Mouse (Mus musculus): ENCODE measurements around the gene Cdkal1. TPM values are rescaled to one million over a fixed set of nuclear protein-coding genes. Genes with fewer than 3 reads are reported as not detected.

Cdkal1 gene
- polyA plus RNA-seq, 3 experiments from 2014 or later: 29.6 to 54.2 (median 51.8) TPM

DNA sequence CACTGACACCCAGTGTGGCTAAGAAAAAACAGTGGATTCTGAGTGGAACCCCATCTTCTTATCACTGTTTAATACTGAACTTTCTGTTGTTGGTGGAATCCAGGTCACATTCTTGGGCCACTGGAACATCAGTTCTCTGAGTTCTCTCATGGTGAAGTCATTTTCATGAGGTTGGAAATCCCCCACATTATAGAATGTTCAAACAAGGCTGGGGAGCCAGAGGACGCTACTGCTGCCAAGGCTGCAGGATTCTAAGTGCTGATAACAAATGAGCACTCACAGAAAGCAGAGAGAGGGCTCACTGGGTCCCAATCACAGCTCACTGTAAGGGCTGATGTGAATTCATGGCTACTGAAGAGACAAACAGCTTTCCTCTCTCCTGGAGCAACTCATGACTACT is 280.7 kb downstream of the Cdkal1 start:
- no peak for ATAC-seq

DNA sequence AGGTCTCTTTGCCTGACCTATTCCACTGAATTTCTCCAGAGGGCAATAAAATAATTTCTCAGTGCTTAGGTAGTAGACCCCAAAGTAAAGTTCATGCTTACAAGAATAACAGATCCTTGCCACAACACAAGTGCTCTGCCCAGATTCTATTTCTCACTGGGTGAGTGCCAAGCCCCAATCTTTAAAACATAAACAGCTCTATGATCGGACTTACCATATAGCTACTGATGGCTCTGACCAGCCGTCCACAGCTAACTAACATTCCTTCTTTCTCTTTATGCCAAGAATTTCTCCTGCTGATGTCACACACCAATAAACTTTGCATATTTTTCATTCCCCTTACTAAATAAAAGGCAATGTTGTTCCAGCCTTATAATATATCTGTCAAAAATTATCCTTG is 283.0 kb downstream of the Cdkal1 start:
- ATAC-seq: no peak

DNA sequence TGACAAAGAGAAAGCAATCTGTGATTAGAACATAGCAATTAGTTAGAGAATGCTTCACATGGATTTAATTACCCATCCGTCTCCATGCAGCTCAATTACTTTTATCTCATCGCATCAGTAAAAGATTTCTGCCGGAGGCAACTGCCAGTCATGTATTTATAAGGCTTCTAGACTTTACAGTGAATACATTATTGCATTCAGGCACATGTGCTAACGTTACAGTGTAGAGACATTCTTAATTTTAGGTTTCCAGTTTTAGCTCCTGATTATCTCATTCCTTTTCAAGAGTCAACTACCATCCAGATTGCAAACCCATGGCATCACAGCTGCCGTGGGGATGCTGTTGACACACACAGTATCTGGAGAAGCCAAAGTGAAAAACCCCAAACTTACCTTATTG is 289.8 kb downstream of the Cdkal1 start:
- ATAC-seq: no peak

DNA sequence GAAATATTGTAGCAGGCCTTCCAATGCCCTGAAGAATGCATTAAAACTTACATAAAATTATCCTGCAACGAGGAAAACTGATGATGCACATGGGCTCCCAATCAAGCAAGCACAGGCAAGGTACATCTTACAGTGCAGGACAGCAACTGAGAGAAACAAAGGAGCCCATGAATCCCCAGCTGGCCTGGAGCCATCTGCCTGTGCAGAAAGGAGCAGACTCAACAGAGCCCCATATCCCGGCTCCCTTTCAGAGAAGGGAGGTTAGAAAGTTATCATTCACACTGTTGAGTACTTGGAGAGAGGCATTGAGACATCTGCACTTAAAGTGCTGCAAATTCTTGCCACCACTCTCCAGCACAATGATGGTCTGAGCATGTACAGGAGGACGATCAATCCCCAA is 296.3 kb downstream of the Cdkal1 start:
- ATAC-seq: no peak

DNA sequence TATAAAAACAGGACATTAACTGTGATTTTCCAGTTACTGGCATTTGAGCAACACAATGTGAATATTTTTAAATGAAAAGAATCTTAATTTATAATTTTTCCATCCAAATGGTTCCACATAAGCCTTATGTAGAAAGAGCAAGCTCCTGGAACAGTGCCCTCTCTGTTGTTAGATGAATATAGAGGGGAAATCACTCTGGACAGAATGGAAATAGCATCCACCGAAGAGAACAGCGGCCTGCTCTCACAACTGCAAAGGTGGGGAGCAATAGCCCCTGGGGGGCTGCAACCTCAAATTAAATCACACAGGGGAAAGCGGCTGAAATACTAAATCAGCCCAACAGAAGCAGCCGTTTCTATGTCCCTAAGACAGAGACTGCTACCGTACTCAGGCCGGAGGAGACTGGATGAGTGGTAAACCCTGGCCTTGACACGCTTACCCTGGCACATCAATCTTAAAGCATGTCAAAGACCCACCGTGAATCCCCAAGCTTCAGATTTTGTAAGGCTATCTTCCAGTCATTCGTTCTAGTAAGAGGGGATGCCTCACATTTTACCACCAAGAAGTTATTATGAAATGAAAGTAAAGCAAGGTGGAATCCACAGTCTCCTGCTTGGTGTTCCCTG is 300.2 kb downstream of the Cdkal1 start:
- ATAC-seq: no peak

DNA sequence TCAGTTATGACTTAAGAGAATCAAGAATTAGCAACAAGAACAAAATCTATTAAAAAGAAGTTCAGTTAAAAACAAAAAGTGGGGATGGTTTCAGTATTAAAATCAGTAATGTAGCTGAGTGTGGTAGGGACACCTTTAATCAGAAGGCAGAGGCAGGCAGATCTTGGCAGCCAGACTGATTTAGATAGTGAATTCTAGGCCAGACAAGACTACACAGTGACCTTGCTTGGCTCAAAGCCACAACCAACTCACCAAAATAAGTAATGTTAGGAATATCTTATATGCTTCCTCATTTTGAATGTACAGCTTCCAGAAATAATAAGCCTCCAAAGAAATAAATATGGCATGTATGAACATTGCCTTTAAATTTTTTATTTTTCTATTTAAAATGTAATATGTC is 301.7 kb downstream of the Cdkal1 start:
- ATAC-seq: no peak

DNA sequence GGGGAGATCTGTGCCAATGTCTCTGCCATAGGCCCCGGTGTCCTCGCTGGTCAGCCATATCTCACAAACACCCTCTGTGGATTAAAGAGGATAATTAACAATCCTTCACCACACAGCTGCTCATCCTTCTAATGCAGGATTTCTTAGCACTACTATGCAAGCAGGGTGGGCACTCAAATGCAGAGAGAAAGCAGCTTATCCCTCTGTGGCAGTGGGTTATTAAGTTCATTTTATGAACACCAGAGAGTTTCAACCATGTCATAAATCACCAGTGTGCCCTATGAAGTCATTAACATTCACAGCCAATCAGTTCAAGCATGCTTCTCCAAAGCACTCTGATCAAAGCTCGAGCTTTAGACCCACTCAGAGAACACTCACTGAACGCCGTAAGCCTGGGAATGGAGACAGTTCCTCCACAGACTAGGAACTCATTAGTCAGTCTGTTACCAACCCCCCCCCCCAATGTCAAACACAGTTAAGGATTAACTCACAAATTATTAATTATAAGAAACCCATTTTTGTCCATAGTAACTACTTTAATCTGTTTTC is 303.1 kb downstream of the Cdkal1 start:
- ATAC-seq: no peak

DNA sequence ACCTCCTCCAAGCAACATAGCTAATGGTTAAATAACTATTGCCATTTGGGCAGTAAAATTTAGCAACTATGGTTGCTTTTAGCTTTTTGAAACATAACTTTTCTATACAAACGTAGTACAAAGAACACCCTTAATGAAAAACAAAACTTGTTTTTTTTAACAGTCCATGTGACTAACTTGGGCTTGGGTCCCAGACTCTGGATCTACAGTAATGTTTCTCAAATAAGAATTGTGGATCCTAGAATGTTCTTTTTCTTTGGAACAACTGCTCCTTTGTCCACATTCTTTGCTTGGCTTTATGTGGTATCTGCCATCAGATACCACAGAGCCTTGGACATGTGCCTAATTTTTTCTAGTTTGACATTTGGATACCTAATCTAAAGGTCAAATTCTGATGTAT is 304.6 kb downstream of the Cdkal1 start:
- ATAC-seq: no peak

DNA sequence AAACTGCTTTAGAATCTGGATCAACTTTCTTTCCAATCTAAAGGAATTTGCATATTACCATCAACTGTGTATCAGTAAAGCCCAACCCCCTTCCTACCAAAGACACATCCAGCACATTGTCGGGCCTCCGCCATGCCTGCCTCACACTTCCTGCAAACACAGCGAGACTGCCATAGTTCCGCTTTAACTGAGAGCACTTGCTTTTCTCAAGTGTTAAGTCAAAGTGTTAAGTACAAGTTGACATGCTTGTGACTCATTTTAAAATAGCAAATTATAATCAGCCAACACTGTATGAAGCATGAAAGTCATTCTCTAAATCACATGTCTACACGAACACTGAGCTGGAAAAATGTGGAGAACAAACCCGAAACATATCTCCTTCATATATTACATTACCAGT is 305.3 kb downstream of the Cdkal1 start:
- ATAC-seq: no peak

DNA sequence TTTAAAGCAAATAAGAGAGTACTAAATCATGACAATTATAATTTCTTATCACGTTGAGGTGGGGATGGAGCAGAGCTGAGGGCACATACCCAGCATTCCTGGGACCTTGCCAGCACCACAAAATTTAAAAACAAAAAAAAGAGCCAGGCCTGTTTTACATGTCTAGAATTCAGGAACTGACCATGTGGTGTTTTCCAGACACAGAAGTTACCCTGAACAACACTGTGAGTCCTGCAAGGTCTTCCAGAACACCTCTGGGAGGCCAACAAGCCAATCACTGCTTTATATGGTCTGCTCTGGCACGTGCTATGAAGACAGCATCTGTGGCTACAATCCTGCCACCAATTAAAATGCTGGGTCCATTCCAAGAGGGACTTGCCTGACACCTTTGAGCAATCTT is 305.7 kb downstream of the Cdkal1 start:
- no peak for ATAC-seq

DNA sequence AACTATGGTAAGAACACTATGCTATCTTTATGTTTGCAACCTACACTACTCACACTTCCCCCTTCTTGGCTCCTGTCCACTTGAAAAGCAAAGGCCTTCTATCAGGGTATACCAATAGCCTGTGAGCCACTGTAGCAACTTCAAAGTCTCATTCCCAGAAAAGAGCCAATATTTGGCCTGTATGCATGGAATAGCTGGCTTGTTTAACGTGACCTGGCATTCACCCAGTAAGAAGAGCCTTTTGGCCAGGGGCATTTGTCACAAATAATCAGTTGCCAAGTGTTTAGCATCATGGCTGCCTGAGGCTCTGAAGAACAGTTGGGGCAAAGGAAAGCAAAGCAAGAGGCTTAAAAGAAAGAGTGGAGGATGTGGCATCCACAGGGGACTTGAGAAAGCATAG is 317.6 kb downstream of the Cdkal1 start:
- no peak for ATAC-seq

DNA sequence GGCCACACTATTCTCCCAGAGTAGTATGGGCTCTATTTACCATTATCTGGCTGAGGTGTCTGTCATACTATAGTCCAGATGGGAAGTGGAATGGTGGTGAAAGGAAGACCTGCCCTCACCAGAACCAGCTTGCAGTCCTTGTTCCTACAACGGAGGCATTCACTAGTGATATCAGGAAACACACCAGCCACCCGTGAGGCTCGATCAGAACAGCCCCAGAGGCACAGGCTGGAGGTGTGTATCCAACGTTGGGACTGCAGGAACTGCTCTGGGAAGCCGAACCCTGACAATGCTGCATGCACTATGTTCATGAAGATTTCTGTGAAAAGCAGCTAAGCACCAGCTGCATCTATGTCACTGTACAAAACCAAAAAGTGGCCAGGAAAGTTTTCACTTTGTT is 321.9 kb downstream of the Cdkal1 start:
- ATAC-seq: no peak

DNA sequence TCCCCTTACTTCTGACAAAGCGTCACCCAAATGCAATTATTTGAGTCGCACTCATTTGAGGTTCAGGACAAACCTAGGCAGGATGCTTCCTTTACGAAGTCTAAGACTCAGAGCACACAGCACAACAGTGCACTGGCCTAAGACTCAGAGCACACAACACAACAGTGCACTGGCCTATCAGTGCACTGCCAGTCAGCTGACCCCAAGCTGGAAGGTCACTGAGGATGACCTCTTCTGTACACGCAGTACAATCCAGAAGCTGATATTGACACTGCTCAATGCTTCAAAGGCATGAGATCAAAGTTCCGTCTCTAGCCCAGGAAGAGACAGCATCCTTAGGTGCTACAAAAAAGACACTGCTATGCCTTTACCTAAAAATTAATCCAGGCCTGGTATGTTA is 327.1 kb downstream of the Cdkal1 start:
- no peak for ATAC-seq

DNA sequence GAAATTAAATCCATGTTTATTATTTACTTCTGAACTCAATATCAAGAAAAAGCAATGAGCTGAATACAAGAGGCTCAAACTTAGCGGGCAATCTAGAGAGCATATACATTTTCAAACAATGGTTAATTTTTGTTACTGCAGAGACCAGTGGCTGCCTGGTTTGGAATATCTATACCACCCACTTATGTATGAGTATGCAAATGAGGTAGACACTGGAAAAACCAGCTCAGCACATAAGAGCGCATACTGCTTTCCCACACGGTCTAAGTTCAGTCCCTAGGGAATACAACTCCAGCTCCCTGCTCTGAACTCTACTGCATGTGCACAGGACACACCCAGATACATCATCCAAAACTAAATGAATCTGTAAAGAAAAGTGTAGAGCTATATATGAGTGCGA is 334.2 kb downstream of the Cdkal1 start:
- no peak for ATAC-seq

DNA sequence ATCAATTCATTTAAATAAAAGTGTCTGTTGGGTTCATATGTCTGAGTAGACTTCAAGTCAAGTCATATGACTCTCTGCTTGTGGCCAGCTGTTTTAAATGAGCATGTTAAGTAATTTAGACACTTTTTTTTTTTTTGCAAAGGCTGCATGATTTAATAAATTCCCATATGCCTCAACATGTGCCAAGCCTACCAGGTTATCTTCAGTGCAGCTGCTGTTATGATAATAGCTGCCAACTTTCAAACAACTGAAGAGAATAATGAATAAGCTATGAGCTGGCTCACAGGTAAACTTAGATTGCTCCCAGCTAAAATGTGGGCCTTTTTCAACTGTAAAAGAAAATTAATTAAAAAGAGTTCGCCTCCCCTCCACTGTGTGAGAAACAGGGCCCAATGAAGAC is 341.4 kb downstream of the Cdkal1 start:
- no peak for ATAC-seq

DNA sequence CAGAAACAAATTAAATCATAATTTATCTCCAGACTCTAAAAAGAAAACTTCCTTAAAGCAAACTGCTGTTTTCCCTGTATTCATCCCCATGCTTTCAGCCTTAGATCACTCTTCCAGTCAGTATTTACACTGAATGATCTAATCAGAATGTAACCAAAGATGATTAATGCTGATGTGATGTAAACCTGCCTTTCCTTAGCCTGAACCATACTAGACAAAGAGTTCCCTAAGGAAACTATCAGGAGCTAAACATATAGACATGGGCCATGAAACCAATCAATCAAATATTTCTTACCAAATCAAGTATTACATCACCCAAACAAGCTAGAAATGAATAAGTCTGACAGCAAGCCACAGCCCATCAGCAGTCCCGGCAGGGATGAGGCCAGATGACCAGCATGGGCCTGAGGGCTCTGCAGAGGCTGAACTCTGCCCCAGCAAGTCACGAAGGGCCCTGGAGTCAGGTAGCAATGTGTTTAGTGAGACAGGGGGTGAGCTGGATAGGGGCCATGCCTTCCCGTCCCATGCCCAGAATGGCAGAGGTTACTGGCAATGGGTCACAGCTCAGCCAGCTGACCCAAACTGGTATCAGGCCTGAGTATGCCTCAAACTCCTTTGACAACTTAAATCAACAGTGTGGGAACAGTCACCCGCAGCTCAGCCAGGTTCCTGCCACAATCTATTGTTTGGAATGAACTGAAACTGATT is 350.5 kb downstream of the Cdkal1 start:
- ATAC-seq: no peak

DNA sequence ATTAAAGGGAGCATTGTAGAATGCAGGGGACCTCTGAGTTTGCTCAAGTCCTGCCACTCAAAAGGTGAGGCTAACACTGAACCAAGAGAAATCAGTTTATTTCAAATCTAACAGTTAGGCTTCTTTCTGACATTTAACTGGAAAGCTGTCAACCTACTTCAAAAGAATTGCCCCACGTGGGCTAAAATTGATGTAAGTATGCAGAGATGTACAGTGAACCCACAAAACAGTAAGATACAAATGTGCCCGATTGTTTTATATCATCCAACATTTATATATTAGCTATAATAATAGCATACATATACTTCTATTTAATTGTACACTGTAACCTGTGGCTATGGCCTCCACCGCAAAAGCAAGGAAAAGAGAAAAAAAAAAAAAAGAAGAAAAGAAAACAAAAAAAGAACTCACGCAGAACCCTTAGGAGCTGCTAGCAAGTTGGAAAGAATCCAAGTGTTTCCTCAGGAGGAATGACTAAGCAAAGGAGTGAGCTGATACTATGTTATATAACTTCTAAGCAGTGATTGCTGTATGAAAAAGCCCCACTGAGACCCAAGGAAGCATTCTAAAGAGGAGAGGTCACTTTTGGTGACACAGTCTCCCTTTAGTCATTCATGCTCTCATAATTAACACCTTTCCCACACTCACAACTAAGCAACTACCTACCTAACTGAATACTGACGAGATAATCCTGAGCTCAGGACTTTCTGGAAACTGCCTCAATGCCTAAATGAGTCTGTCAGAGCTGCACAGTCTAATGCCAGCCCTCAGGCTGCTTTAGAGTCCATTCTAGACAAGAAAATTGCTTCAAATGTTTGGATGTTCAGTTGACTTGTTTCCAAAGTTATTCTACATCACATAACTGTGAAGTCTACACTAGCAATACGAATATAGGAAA is 352.1 kb downstream of the Cdkal1 start:
- no peak for ATAC-seq

DNA sequence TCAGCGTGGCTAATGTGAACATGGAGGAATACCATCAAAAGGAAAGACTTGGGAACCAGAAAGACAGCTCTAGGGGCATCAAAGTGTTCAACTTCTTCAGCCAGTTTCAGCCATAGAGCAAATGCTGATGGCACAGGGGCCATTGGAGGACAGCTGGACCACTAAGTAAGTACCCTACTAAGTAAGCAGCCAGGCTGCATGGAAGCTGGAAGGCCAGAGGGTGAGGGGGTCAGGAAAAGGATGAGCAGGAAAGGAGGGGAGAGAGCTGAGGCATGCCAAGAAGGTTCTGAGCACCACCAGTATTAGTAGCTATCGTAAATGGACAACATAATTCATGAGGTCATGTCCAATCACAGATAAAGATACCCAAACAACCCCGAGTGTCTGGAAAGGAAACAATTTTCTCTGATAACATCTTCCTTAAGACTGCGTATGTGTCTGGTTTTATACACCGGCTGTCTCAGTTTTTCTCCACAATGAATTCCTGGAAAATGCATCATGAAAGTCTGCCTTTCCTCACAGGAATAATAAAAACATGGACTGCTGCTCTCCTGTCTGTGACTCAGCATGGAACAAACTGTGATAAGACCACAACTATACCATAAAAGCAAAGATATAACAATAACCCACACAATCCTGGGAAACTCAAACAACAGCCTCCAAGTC is 352.9 kb downstream of the Cdkal1 start:
- no peak for ATAC-seq

DNA sequence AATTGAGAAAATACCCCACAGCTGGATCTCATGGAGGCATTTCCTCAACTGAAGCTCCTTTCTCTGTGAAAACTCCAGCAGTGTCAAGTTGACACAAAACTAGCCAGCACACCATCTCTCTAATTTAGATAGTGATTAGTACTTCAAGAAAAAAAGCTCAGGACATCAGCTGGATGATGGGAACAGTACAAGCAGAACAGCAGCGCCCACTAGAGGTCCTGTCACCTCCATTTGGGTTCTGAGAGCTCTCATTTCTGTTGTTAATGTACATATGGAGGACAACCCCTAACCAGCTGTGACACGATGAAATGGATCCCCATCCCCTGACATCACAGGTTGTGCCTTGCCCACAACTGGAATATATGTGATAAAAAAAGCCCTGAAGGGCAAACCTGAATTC is 354.3 kb downstream of the Cdkal1 start:
- no peak for ATAC-seq

DNA sequence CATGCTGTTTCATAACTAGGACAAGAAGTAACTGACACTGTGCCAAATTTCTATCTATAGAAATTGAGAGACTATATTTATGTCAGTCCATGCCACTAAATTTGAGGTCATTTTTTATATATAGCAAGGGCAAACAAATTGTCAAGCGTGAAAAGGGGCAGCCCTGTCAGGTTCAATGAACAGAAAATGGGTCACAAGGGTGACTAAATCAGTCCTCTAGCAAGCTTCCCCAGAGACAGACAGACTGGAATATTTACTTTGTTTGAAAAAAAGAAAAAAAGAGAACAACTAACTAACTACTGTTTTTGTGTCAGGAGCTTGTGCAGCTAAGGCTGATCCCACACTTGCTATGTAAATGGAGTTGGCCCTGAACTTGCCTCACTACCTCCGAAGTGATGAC is 355.7 kb downstream of the Cdkal1 start:
- no peak for ATAC-seq

DNA sequence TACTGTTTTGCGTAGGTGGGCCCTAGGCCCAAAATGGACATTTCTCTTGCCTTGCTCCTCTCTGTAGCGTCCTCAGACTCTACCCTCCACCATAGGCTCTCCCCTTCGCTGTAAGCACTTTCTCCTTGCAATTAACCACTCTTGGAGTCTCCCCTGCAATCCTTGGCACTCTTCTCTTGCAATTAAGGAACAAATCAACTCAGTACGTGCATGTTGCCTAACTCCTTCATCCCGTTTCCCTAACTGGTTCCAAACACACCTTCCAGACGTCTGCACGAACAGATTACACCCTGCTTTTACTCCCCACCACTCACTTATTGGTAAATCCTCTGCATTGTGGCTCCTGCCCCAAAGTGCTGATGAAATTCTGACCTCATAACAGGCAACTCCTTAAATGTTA is 358.2 kb downstream of the Cdkal1 start:
- no peak for ATAC-seq

DNA sequence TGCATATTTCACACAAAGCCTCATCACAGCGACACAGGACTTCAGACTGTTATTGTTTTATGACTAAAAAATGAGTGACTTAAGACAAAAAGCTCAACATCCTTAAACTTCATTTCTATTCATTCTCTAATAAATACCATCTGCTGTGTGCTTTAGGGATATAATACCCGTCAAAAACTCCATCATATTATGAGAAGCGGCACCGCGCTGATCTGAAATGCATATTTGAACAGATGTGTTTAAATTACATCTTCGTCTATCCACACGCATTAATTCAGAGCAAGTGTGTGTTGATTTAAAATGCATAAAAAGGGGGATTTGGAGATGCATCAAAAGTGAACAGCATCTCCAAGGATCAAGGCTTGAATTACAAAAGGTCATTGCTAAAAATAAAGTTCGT is 365.1 kb downstream of the Cdkal1 start:
- no peak for ATAC-seq

DNA sequence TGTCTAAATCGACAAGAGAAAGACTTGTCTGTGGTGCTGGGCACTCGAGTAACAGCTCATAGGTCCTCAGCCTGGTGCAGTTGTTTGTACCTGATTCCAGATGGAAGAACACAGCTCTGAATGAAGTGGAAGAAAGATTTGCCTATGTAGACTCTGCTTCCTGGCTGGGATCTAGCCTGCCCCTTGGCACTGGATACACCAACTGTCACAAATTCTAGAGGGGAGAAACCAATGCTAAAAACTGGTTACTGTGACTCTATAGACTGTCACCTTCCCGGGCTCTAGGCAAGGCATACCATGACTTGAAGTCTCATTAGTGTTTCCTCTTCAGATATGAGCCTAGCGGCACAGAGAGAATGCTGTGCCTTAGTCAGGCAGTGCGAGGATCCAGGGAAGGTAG is 366.0 kb downstream of the Cdkal1 start:
- no peak for ATAC-seq

Measured in inflammation-experienced regulatory T-cells, adult 6 months (primary cell).